In the genomic region with DNA sequence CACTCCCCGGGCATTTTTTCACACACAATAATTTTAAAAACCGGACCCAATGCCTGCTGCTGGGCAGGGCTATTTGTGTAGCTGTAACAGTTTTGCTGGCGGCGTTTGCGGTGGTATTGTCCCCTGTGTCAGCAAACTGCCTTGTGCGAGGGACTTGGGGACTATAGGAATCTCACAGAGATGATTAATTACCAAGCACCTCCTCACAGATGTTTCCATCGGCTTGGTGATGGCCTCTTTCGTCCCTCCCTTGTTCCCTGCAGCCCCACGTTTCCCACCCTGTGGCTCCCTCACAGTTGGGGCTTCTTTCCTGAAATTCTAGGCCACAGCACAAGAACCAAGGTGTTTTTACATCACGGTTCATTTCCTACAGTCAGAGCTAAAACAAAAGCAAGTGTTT, we compare ENCODE assay signal across 14 mouse cellular contexts.
DNase-seq lines count a peak whose midpoint lies in the region; ATAC-seq and TF ChIP-seq lines count a peak whose summit lies in the region.
"Had no signal": no experiment of that assay in that cellular context is flagged by ENCODE, and none has a peak within 500 bp of the region (broad histone marks: within the 10 kb centered on the region; RNA-seq: fewer than 3 reads in every experiment).

No protein-coding gene starts in this region.

- H3K27me3 ChIP-seq in kidney, postnatal 0 days (ENCODE audit: insufficient read depth, low read length) = no peaks in the 10 kb centered on the region
- H3K27me3 ChIP-seq in forebrain, embryonic 13.5 days = no peaks in the 10 kb centered on the region
- H3K27me3 ChIP-seq in hindbrain, embryonic 12.5 days = no peaks in the 10 kb centered on the region
- no peaks in the 10 kb centered on the region for H3K27me3 ChIP-seq in neural tube, embryonic 12.5 days (replicated peaks)
- H3K27me3 ChIP-seq in heart, embryonic 11.5 days (ENCODE audit: control insufficient read depth, insufficient read depth, low read length) = peaks cover 3% of the 10 kb centered on the region; the same call in 1 of the 2 replicates
- H3K27me3 ChIP-seq: CH12.LX; limb, embryonic 13.5 days; stomach, embryonic 15.5 days had no signal

- H3K4me1 ChIP-seq in kidney, postnatal 0 days (replicated peaks; ENCODE audit: insufficient read depth, low read length) = peaks cover 10% of the 10 kb centered on the region
- H3K4me1 ChIP-seq in forebrain, embryonic 13.5 days = peaks cover 14% of the 10 kb centered on the region
- peaks cover 22% of the 10 kb centered on the region for H3K4me1 ChIP-seq in hindbrain, embryonic 12.5 days
- H3K4me1 ChIP-seq in neural tube, embryonic 12.5 days = peaks cover 21% of the 10 kb centered on the region
- H3K4me1 ChIP-seq in heart, embryonic 11.5 days (ENCODE audit: control insufficient read depth, insufficient read depth, low read length) = peaks cover 6% of the 10 kb centered on the region; the same call in 1 of the 2 replicates

- no peak overlapping the region for H3K4me3 ChIP-seq in kidney, postnatal 0 days (replicated peaks; ENCODE audit: low read depth, low read length)
- H3K4me3 ChIP-seq in forebrain, embryonic 13.5 days = no peak overlapping the region
- no peak overlapping the region for H3K4me3 ChIP-seq in hindbrain, embryonic 12.5 days
- no peak overlapping the region for H3K4me3 ChIP-seq in neural tube, embryonic 12.5 days
- no peak overlapping the region for H3K4me3 ChIP-seq in heart, embryonic 11.5 days (ENCODE audit: low read depth, low read length)
- H3K4me3 ChIP-seq: limb, embryonic 13.5 days; stomach, embryonic 15.5 days had no signal

- WGBS in kidney, postnatal 0 days = 30% methylated on average over 10 of the region's 10 CpGs
- WGBS in forebrain, embryonic 13.5 days = 20% methylated on average over 10 of the region's 10 CpGs
- 13% methylated on average over 10 of the region's 10 CpGs for WGBS in hindbrain, embryonic 12.5 days
- 11% methylated on average over 10 of the region's 10 CpGs for WGBS in neural tube, embryonic 12.5 days
- 55% methylated on average over 10 of the region's 10 CpGs for WGBS in heart, embryonic 11.5 days (ENCODE audit: insufficient replicate concordance)

- TF ChIP-seq CTCF in kidney, postnatal 0 days (IDR thresholded peaks at IDR 0.05; ENCODE audit: low read depth) = no peak

- no peaks in the 10 kb centered on the region for H3K9me3 ChIP-seq in kidney, postnatal 0 days (replicated peaks; ENCODE audit: low read length)
- H3K9me3 ChIP-seq in forebrain, embryonic 13.5 days (replicated peaks) = no peaks in the 10 kb centered on the region
- no peaks in the 10 kb centered on the region for H3K9me3 ChIP-seq in hindbrain, embryonic 12.5 days (replicated peaks)
- H3K9me3 ChIP-seq in neural tube, embryonic 12.5 days = no peaks in the 10 kb centered on the region
- no peaks in the 10 kb centered on the region for H3K9me3 ChIP-seq in heart, embryonic 11.5 days (replicated peaks; ENCODE audit: control insufficient read depth, low read length)
- H3K9me3 ChIP-seq: limb, embryonic 13.5 days; stomach, embryonic 15.5 days had no signal

- no peak for DNase-seq in kidney, postnatal 0 days (ENCODE audit: low spot score)
- DNase-seq in kidney, postnatal 25 days = no peak
- DNase-seq: cerebellum, postnatal 25 days; kidney, adult 8-10 months; liver, postnatal 0 days; thymus, postnatal 25 days had no signal

- H3K4me2 ChIP-seq in kidney, postnatal 0 days (ENCODE audit: low read length) = peak overlapping the region; percentile 24
- H3K4me2 ChIP-seq in forebrain, embryonic 13.5 days = peak overlapping the region; percentile 39
- peak overlapping the region; percentile 33 for H3K4me2 ChIP-seq in hindbrain, embryonic 12.5 days (replicated peaks)
- peak overlapping the region; percentile 39 for H3K4me2 ChIP-seq in neural tube, embryonic 12.5 days (replicated peaks)
- no peak overlapping the region for H3K4me2 ChIP-seq in heart, embryonic 11.5 days
- H3K4me2 ChIP-seq: limb, embryonic 13.5 days; stomach, embryonic 15.5 days had no signal

- H3K36me3 ChIP-seq in kidney, postnatal 0 days (ENCODE audit: insufficient read depth, low read length) = no peaks in the 10 kb centered on the region
- H3K36me3 ChIP-seq in forebrain, embryonic 13.5 days (ENCODE audit: poor library complexity, severe bottlenecking) = no peaks in the 10 kb centered on the region
- no peaks in the 10 kb centered on the region for H3K36me3 ChIP-seq in hindbrain, embryonic 12.5 days
- H3K36me3 ChIP-seq in neural tube, embryonic 12.5 days = no peaks in the 10 kb centered on the region
- no peaks in the 10 kb centered on the region for H3K36me3 ChIP-seq in heart, embryonic 11.5 days (ENCODE audit: control insufficient read depth, insufficient read depth, low read length)
- H3K36me3 ChIP-seq: limb, embryonic 13.5 days; stomach, embryonic 15.5 days had no signal

- no peak for ATAC-seq in kidney, postnatal 0 days (replicated peaks; ENCODE audit: low FRiP score, low read depth)
- ATAC-seq in forebrain, embryonic 13.5 days = no peak
- peak; percentile 20; the same call in 1 of the 2 replicates for ATAC-seq in hindbrain, embryonic 12.5 days (ENCODE audit: low FRiP score)
- peak; percentile 37 for ATAC-seq in neural tube, embryonic 12.5 days (ENCODE audit: low FRiP score, low read depth)
- ATAC-seq in heart, embryonic 11.5 days (replicated peaks; ENCODE audit: insufficient number of reproducible peaks, low FRiP score, low TSS enrichment) = no peak
- ATAC-seq in CD4-positive, CD25-positive, alpha-beta regulatory T cell, adult 4 months = no peak
- ATAC-seq: liver, postnatal 0 days had no signal

- peak overlapping the region; percentile 27; the same call in 1 of the 2 replicates for H3K9ac ChIP-seq in kidney, postnatal 0 days (ENCODE audit: low read depth, low read length)
- 0 out of 2 replicates have a peak overlapping the region, but pooled peaks have one; percentile 26 for H3K9ac ChIP-seq in forebrain, embryonic 13.5 days
- H3K9ac ChIP-seq in hindbrain, embryonic 12.5 days = peak overlapping the region; percentile 10; the same call in 1 of the 2 replicates
- H3K9ac ChIP-seq in neural tube, embryonic 12.5 days = no peak overlapping the region
- H3K9ac ChIP-seq in heart, embryonic 11.5 days (ENCODE audit: low read depth, low read length) = no peak overlapping the region
- H3K9ac ChIP-seq: limb, embryonic 13.5 days; liver, postnatal 0 days; stomach, embryonic 15.5 days had no signal

- no peak overlapping the region for H3K27ac ChIP-seq in kidney, postnatal 0 days
- no peak overlapping the region for H3K27ac ChIP-seq in forebrain, embryonic 13.5 days
- H3K27ac ChIP-seq in hindbrain, embryonic 12.5 days = peak overlapping the region; percentile 41
- no peak overlapping the region for H3K27ac ChIP-seq in neural tube, embryonic 12.5 days
- no peak overlapping the region for H3K27ac ChIP-seq in heart, embryonic 11.5 days (ENCODE audit: low read depth, low read length)
- H3K27ac ChIP-seq: limb, embryonic 13.5 days; stomach, embryonic 15.5 days had no signal

Comparison
In these comparisons a context has a peak if more than half of its experiments do, and no peak if none do; other contexts are left out.
1. ATAC-seq: peak in hindbrain, embryonic 12.5 days (single experiment) and neural tube, embryonic 12.5 days (single experiment); none in kidney, postnatal 0 days (single experiment), forebrain, embryonic 13.5 days (single experiment), heart, embryonic 11.5 days (single experiment) and CD4-positive, CD25-positive, alpha-beta regulatory T cell, adult 4 months (single experiment).
2. H3K9ac ChIP-seq: peak in kidney, postnatal 0 days (single experiment), forebrain, embryonic 13.5 days (single experiment) and hindbrain, embryonic 12.5 days (single experiment); none in neural tube, embryonic 12.5 days (single experiment) and heart, embryonic 11.5 days (single experiment).